13 mouse cellular contexts compared by ENCODE assay signal in genomic region chr19:5781532-5781931, GRCm38 (mm10).
"Had no signal": no experiment of that assay in that cellular context is flagged by ENCODE, and none has a peak within 500 bp of the region (broad histone marks: within the 10 kb centered on the region; RNA-seq: fewer than 3 reads in every experiment).

No protein-coding gene starts in this region.

- ATAC-seq: midbrain, embryonic 15.5 days had no signal

- H3K36me3 ChIP-seq: limb, embryonic 13.5 days; midbrain, embryonic 15.5 days; neural tube, embryonic 12.5 days had no signal

- H3K27ac ChIP-seq: layer of hippocampus, adult 2 months; limb, embryonic 13.5 days; liver, embryonic 14.5 days; midbrain, embryonic 15.5 days; neural tube, embryonic 12.5 days had no signal

- H3K4me3 ChIP-seq: layer of hippocampus, adult 2 months; limb, embryonic 13.5 days; megakaryocyte, embryonic 14.5 days; midbrain, embryonic 15.5 days; neural tube, embryonic 12.5 days had no signal

- DNase-seq: kidney, adult 11 months; kidney, postnatal 10 days; kidney, postnatal 4 days; left cerebral cortex, postnatal 4 days; lung, embryonic 14.5 days; thymus, postnatal 4 days had no signal

- H3K4me2 ChIP-seq: limb, embryonic 13.5 days; lung, embryonic 14.5 days; midbrain, embryonic 11.5 days; midbrain, embryonic 15.5 days; neural tube, embryonic 12.5 days had no signal

- H3K4me1 ChIP-seq: midbrain, embryonic 15.5 days; neural tube, embryonic 12.5 days had no signal

- H3K27me3 ChIP-seq: limb, embryonic 13.5 days; midbrain, embryonic 15.5 days; neural tube, embryonic 12.5 days had no signal

- H3K9me3 ChIP-seq: limb, embryonic 13.5 days; megakaryocyte, embryonic 14.5 days; midbrain, embryonic 15.5 days; neural tube, embryonic 12.5 days had no signal

- H3K9ac ChIP-seq: limb, embryonic 13.5 days; liver, embryonic 14.5 days; lung, embryonic 14.5 days; midbrain, embryonic 15.5 days; neural tube, embryonic 12.5 days had no signal
